Mouse (Mus musculus) kidney, postnatal 0 days (tissue): Measurements from ENCODE around the gene Xylt1. TPM values are rescaled to one million over a fixed set of nuclear protein-coding genes. Genes with fewer than 3 reads are reported as not detected.

ENCODE experiments used
- ATAC-seq: fragments of 200-750 bp; cut with Nextera tagmentation; replicated peaks from 2 replicates; pipeline ENCODE4 v1.8.0; 2017; ENCODE audit warnings: low read depth, moderate number of reproducible peaks, moderate TSS enrichment, moderate library complexity; ENCODE audit not compliant: low FRiP score
- DNase-seq: peaks from one replicate; pipeline ENCODE4 v3.0.0-alpha.2; 2016; ENCODE audit warnings: low spot score
- H3K27ac ChIP-seq: fragments of 300-500 bp; sonication (generic); 2 replicates; pipeline ENCODE4 v1.5.1; 2014; ENCODE audit warnings: mild to moderate bottlenecking
- H3K27me3 ChIP-seq: fragments of 300-500 bp; sonication (generic); 2 replicates; pipeline ENCODE4 v1.6.1; 2014; ENCODE audit warnings: low read length, mixed read lengths; ENCODE audit not compliant: insufficient read depth
- H3K36me3 ChIP-seq: fragments of 300-500 bp; sonication (generic); 2 replicates; pipeline ENCODE4 v1.6.1; 2014; ENCODE audit warnings: low read length, mixed read lengths; ENCODE audit not compliant: insufficient read depth
- H3K4me1 ChIP-seq: fragments of 300-500 bp; sonication (generic); replicated peaks from 2 replicates; pipeline ENCODE4 v1.6.1; 2014; ENCODE audit warnings: antibody characterized with exemption, low read length, mixed read lengths; ENCODE audit not compliant: insufficient read depth
- H3K4me2 ChIP-seq: fragments of 300-500 bp; sonication (generic); 2 replicates; pipeline ENCODE4 v1.6.1; 2014; ENCODE audit warnings: mild to moderate bottlenecking, low read length, moderate library complexity, mixed read lengths
- H3K4me3 ChIP-seq: fragments of 300-500 bp; sonication (generic); replicated peaks from 2 replicates; pipeline ENCODE4 v1.5.1; 2014; ENCODE audit warnings: low read depth, low read length
- H3K9ac ChIP-seq: fragments of 300-500 bp; sonication (generic); 2 replicates; pipeline ENCODE4 v1.6.1; 2014; ENCODE audit warnings: low read depth, low read length
- H3K9me3 ChIP-seq: fragments of 300-500 bp; sonication (generic); replicated peaks from 2 replicates; pipeline ENCODE4 v1.6.1; 2016; ENCODE audit warnings: low read length, inconsistent platforms, mixed read lengths
- CTCF ChIP-seq: IDR thresholded peaks from 2 replicates; pipeline ENCODE4 v1.5.1; 2016; ENCODE audit warnings: antibody characterized with exemption, low read depth, mild to moderate bottlenecking, moderate library complexity
- WGBS: fragments of 180-500 bp; shearing (Covaris S2); extraction: QIAGEN DNeasy Blood & Tissue Kit; methylation state at CpG from one replicate; pipeline ENCODE4 v1.1.7; 2014; 5-methylcytosine and 5-hydroxymethylcytosine counted together
- polyA plus RNA-seq: library from polyadenylated mRNA; unstranded; fragments of >200 nt; fragmentation: Nextera tagmentation; extraction: Ambion mirVana; gene quantifications from 2 replicates; pipeline ENCODE4 v1.2.1, GENCODE M21; 2015

Gene Xylt1
- polyA plus RNA-seq, 1 experiment from 2014 or later = 1.7 TPM

GRCm38 (mm10) chr7:117573170-117573569 lies 192.4 kb downstream of the Xylt1 start:
- ATAC-seq (no peak), DNase-seq (no peak)
- Histone ChIP-seq H3K27ac (no peak overlapping the region), H3K4me2 (no peak overlapping the region), H3K4me1 (no peaks in the 10 kb centered on the region), H3K4me3 (no peak overlapping the region), H3K9ac (no peak overlapping the region), H3K36me3 (no peaks in the 10 kb centered on the region), H3K9me3 (no peaks in the 10 kb centered on the region), H3K27me3 (no peaks in the 10 kb centered on the region)
- no peak for TF ChIP-seq CTCF
- WGBS = 53% methylated on average over 6 of the region's 6 CpGs

GRCm38 (mm10) chr7:117575417-117575816 lies 194.6 kb downstream of the Xylt1 start:
- Histone ChIP-seq H3K9me3 (no peaks in the 10 kb centered on the region), H3K27ac (no peak overlapping the region), H3K4me2 (no peak overlapping the region), H3K4me3 (no peak overlapping the region), H3K9ac (no peak overlapping the region), H3K27me3 (no peaks in the 10 kb centered on the region), H3K36me3 (no peaks in the 10 kb centered on the region), H3K4me1 (no peaks in the 10 kb centered on the region)
- ATAC-seq = no peak
- TF ChIP-seq CTCF = no peak
- no peak for DNase-seq
- WGBS = 61% methylated on average over 4 of the region's 4 CpGs

GRCm38 (mm10) chr7:117577035-117577434 lies 196.3 kb downstream of the Xylt1 start:
- no peak for TF ChIP-seq CTCF
- H3K36me3 ChIP-seq = no peaks in the 10 kb centered on the region
- H3K4me3 ChIP-seq = no peak overlapping the region
- H3K27me3 ChIP-seq = no peaks in the 10 kb centered on the region
- no peak overlapping the region for H3K27ac ChIP-seq
- H3K9ac ChIP-seq = no peak overlapping the region
- no peak overlapping the region for H3K4me2 ChIP-seq
- 91% methylated on average over 6 of the region's 6 CpGs for WGBS
- no peaks in the 10 kb centered on the region for H3K4me1 ChIP-seq
- H3K9me3 ChIP-seq = no peaks in the 10 kb centered on the region
- DNase-seq = no peak
- no peak for ATAC-seq

GRCm38 (mm10) chr7:117585164-117585563 lies 204.4 kb downstream of the Xylt1 start:
- no peak overlapping the region for H3K9ac ChIP-seq
- TF ChIP-seq CTCF = no peak
- H3K4me3 ChIP-seq = no peak overlapping the region
- WGBS = 63% methylated on average over 5 of the region's 5 CpGs
- no peaks in the 10 kb centered on the region for H3K9me3 ChIP-seq
- no peak overlapping the region for H3K4me2 ChIP-seq
- H3K27ac ChIP-seq = no peak overlapping the region
- H3K36me3 ChIP-seq = no peaks in the 10 kb centered on the region
- no peaks in the 10 kb centered on the region for H3K4me1 ChIP-seq
- DNase-seq (no peak), ATAC-seq (no peak)
- no peaks in the 10 kb centered on the region for H3K27me3 ChIP-seq

GRCm38 (mm10) chr7:117586811-117587210 lies 206.0 kb downstream of the Xylt1 start:
- Histone ChIP-seq H3K36me3 (no peaks in the 10 kb centered on the region), H3K4me3 (no peak overlapping the region), H3K9ac (no peak overlapping the region), H3K4me2 (no peak overlapping the region), H3K9me3 (no peaks in the 10 kb centered on the region), H3K27me3 (no peaks in the 10 kb centered on the region), H3K27ac (no peak overlapping the region), H3K4me1 (no peaks in the 10 kb centered on the region)
- DNase-seq (no peak), ATAC-seq (no peak)
- no peak for TF ChIP-seq CTCF

- Histone ChIP-seq H3K27me3 (no peaks in the 10 kb centered on the region), H3K27ac (no peak overlapping the region), H3K4me2 (no peak overlapping the region), H3K9me3 (no peaks in the 10 kb centered on the region), H3K4me3 (no peak overlapping the region), H3K9ac (no peak overlapping the region), H3K4me1 (no peaks in the 10 kb centered on the region), H3K36me3 (no peaks in the 10 kb centered on the region)
- ATAC-seq (no peak), DNase-seq (no peak)
- no peak for TF ChIP-seq CTCF
- 81% methylated on average over 6 of the region's 6 CpGs for WGBS
These were observed 206.6 kb downstream of the Xylt1 start for GRCm38 (mm10) chr7:117587234-117587929.

- no peak for TF ChIP-seq CTCF
- Histone ChIP-seq H3K9me3 (no peaks in the 10 kb centered on the region), H3K9ac (no peak overlapping the region), H3K4me3 (no peak overlapping the region), H3K4me1 (no peaks in the 10 kb centered on the region), H3K36me3 (no peaks in the 10 kb centered on the region), H3K27me3 (no peaks in the 10 kb centered on the region), H3K27ac (no peak overlapping the region), H3K4me2 (no peak overlapping the region)
- no peak for DNase-seq
- no peak for ATAC-seq
- 56% methylated on average over 1 of the region's 1 CpGs for WGBS
These were observed 207.6 kb downstream of the Xylt1 start for GRCm38 (mm10) chr7:117588426-117588825.
